Mouse (Mus musculus) kidney, embryonic 15.5 days (tissue): ENCODE measurements around the gene Mecp2. TPM values are rescaled to one million over a fixed set of nuclear protein-coding genes. Genes with fewer than 3 reads are reported as not detected.

Experiments used
- ATAC-seq: fragments of 200-750 bp; cut with Nextera tagmentation; replicated peaks from 2 replicates; pipeline ENCODE4 v1.8.0; 2017; ENCODE audit warnings: moderate TSS enrichment; ENCODE audit not compliant: low FRiP score
- H3K27ac ChIP-seq: fragments of 300-500 bp; sonication (generic); 2 replicates; pipeline ENCODE4 v1.5.1; 2015; ENCODE audit warnings: mild to moderate bottlenecking, inconsistent platforms
- H3K27me3 ChIP-seq: fragments of 300-500 bp; sonication (generic); 2 replicates; pipeline ENCODE4 v1.6.1; 2015; ENCODE audit warnings: inconsistent platforms
- H3K36me3 ChIP-seq: fragments of 300-500 bp; sonication (generic); 2 replicates; pipeline ENCODE4 v1.6.1; 2015; ENCODE audit warnings: inconsistent platforms
- H3K4me1 ChIP-seq: fragments of 300-500 bp; sonication (generic); 2 replicates; pipeline ENCODE4 v1.6.1; 2015; ENCODE audit warnings: inconsistent platforms
- H3K4me2 ChIP-seq: fragments of 300-500 bp; sonication (generic); 2 replicates; pipeline ENCODE4 v1.6.1; 2015; ENCODE audit warnings: moderate library complexity, mild to moderate bottlenecking, inconsistent platforms
- H3K4me3 ChIP-seq: fragments of 300-500 bp; sonication (generic); replicated peaks from 2 replicates; pipeline ENCODE4 v1.5.1; 2015; ENCODE audit warnings: mild to moderate bottlenecking, inconsistent platforms
- H3K9ac ChIP-seq: fragments of 300-500 bp; sonication (generic); 2 replicates; pipeline ENCODE4 v1.6.1; 2015; ENCODE audit warnings: mild to moderate bottlenecking, inconsistent platforms
- H3K9me3 ChIP-seq: fragments of 300-500 bp; sonication (generic); replicated peaks from 2 replicates; pipeline ENCODE4 v1.6.1; 2016; ENCODE audit warnings: inconsistent platforms
- WGBS: fragments of 180-500 bp; shearing (Covaris S2); methylation state at CpG from one replicate; pipeline ENCODE4 v1.1.7; 2015; ENCODE audit warnings: mixed read lengths; 5-methylcytosine and 5-hydroxymethylcytosine counted together
- polyA plus RNA-seq: library from polyadenylated mRNA; unstranded; fragments of >200 nt; fragmentation: Nextera tagmentation; extraction: Ambion mirVana; gene quantifications from 2 replicates; pipeline ENCODE4 v1.2.1, GENCODE M21; 2015

The Mecp2 gene
- polyA plus RNA-seq, 1 experiment from 2014 or later: 12.1 TPM

DNA sequence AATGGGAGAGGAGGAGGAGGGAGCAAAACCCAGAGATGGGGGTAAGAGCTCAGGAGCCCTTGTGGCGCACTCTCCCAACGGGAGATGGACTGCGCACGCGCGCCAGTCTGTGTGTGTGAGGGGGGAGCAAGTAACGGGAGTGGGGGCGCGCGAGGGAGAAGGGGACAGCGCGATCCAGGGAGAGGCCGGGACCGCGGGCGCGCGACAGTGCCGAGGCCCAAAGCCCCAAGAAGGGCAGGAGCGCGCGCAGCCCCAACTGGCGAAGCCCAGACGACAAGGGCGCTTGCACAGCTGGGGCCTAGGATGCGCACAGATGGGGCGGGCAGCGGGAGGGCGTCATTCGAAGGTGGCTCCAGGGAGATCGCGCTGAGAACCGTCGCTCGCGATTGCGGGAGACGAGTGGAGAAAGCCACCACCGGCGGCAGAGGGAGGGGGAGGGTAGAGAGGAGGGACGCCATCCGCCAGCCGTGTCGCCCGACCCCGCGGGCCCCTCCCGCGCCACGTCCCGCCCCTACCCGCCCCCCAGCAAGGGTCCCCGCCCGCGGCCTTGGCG lies 50.1 kb downstream of the Mecp2 start:
- peaks cover 19% of the 10 kb centered on the region for H3K27me3 ChIP-seq
- peak overlapping the region; percentile 63 for H3K4me3 ChIP-seq
- ATAC-seq: peak; percentile 81
- no peaks in the 10 kb centered on the region for H3K9me3 ChIP-seq
- peak overlapping the region; percentile 73 for H3K9ac ChIP-seq
- no peaks in the 10 kb centered on the region for H3K36me3 ChIP-seq
- H3K4me1 ChIP-seq: peaks cover 3% of the 10 kb centered on the region; the same call in 1 of the 2 replicates
- H3K27ac ChIP-seq: peak overlapping the region; percentile 95
- H3K4me2 ChIP-seq: peak overlapping the region; percentile 61
- WGBS: 20% methylated on average over 37 of the region's 56 CpGs

DNA sequence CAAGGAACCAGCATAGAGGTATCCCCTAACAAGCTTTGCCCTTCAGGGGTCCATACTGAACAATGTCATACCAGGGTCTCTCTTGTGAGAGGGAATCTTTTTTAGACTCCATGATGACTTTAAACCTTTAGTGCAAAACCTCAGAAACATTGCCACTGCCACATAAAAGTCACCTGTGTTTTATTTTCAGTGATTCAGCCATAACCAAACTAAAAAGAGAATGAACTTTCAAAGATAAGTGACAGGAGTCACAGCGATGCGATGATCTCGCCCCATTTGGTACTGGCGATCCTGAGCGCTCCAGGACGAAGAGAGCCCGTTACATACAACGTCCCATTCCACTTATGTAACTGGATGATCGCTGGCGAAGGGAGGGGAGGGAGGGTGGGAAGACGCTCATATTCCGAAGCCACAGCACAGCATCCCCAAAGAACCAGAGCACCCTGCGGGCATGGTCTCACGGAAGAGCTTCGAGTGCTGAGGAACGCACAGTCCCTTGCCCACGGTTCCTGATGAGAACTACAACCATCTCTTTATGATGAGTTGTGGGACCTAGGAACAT lies 50.8 kb downstream of the Mecp2 start:
- peak overlapping the region; percentile 73 for H3K9ac ChIP-seq
- H3K4me3 ChIP-seq: peak overlapping the region; percentile 63
- peaks cover 3% of the 10 kb centered on the region; the same call in 1 of the 2 replicates for H3K4me1 ChIP-seq
- peaks cover 19% of the 10 kb centered on the region; the same call in 1 of the 2 replicates for H3K27me3 ChIP-seq
- 19% methylated on average over 17 of the region's 17 CpGs for WGBS
- peak overlapping the region; percentile 95 for H3K27ac ChIP-seq
- H3K36me3 ChIP-seq: 0 out of 2 replicates have a peak, but pooled peaks cover 1% of the 10 kb centered on the region
- no peak for ATAC-seq
- no peaks in the 10 kb centered on the region for H3K9me3 ChIP-seq
- H3K4me2 ChIP-seq: peak overlapping the region; percentile 61

GRCm38 (mm10) chrX:74070794-74071193 lies 64.4 kb downstream of the Mecp2 start:
- H3K9ac ChIP-seq: no peak overlapping the region
- H3K27ac ChIP-seq: no peak overlapping the region
- no peak for ATAC-seq
- 0 out of 2 replicates have a peak, but pooled peaks cover 4% of the 10 kb centered on the region for H3K27me3 ChIP-seq
- no peak overlapping the region for H3K4me3 ChIP-seq
- H3K4me1 ChIP-seq: no peaks in the 10 kb centered on the region
- peaks cover 8% of the 10 kb centered on the region; the same call in 1 of the 2 replicates for H3K36me3 ChIP-seq
- H3K4me2 ChIP-seq: no peak overlapping the region
- H3K9me3 ChIP-seq: no peaks in the 10 kb centered on the region

- Histone ChIP-seq H3K27me3 (no peaks in the 10 kb centered on the region), H3K4me2 (no peak overlapping the region), H3K4me1 (no peaks in the 10 kb centered on the region), H3K4me3 (no peak overlapping the region), H3K9ac (no peak overlapping the region), H3K36me3 (peaks cover 5% of the 10 kb centered on the region; the same call in 1 of the 2 replicates), H3K9me3 (no peaks in the 10 kb centered on the region), H3K27ac (no peak overlapping the region)
- 84% methylated on average over 9 of the region's 9 CpGs for WGBS
- ATAC-seq: no peak
Observed at GRCm38 (mm10) chrX:74067891-74068290, 67.3 kb downstream of the Mecp2 start.

DNA sequence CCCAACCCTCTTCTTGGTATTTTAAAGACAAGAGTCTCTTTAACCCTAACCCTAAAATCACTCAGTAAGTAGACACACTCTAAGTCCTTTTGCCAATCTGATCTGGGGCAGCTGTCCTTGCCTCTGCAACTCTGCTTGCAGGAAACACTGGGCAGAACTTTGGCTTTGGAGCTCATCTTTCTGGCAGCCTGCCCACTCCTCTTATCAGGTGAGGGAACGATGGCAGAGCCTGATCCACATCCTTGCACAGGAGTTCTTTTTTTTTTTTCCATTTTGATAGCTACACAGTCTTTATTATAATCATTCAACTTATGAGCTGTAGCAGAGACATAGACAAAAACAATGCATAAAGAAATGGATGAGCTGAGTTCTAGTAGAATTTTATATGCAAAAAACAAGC lies 90.1 kb downstream of the Mecp2 start:
- Histone ChIP-seq H3K4me2 (no peak overlapping the region), H3K9ac (no peak overlapping the region), H3K4me1 (no peaks in the 10 kb centered on the region), H3K27ac (no peak overlapping the region), H3K4me3 (no peak overlapping the region), H3K36me3 (no peaks in the 10 kb centered on the region), H3K27me3 (peaks cover 9% of the 10 kb centered on the region), H3K9me3 (no peaks in the 10 kb centered on the region)
- 73% methylated on average over 1 of the region's 1 CpGs for WGBS
- no peak for ATAC-seq

DNA sequence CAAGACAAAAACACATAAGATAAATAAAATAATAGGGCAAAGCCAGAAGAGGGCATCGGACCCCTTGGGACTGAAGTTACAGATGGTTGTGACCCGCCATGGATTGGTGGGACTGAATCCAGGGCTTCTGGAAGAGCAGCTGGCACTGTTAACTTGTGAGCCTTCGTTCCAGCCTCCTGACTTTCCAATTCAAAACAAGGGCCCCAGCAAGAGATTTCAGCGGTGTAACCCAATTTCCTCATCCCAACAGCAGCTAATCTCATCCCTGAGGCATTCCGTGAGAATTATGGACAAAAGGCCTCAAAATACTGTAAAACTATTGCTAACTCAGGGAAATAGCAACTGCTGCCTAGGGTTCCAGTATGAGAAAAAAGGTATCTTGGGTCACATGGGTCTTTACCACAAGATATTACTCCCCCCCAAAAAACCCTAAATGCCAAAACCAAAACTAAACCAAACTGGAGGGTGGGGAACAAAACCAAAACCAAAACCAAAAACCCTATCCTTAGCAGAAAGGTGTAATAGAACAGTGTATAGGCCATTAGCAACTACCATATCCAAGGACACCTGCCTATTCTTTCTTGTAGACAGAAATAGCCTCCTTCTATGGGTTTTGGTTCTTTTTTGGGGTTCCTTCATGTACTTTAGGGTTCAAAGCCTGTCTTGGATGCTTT lies 97.3 kb downstream of the Mecp2 start:
- no peak for ATAC-seq
- Histone ChIP-seq H3K4me2 (no peak overlapping the region), H3K27me3 (peaks cover 5% of the 10 kb centered on the region), H3K27ac (no peak overlapping the region), H3K4me1 (no peaks in the 10 kb centered on the region), H3K9me3 (no peaks in the 10 kb centered on the region), H3K4me3 (no peak overlapping the region), H3K9ac (no peak overlapping the region), H3K36me3 (peaks cover 32% of the 10 kb centered on the region)
- 84% methylated on average over 5 of the region's 5 CpGs for WGBS

- Histone ChIP-seq H3K4me3 (no peak overlapping the region), H3K9ac (no peak overlapping the region), H3K27ac (no peak overlapping the region), H3K4me1 (no peaks in the 10 kb centered on the region), H3K4me2 (no peak overlapping the region), H3K27me3 (peaks cover 36% of the 10 kb centered on the region), H3K36me3 (peaks cover 11% of the 10 kb centered on the region; the same call in 1 of the 2 replicates), H3K9me3 (no peaks in the 10 kb centered on the region)
- ATAC-seq: no peak
- 48% methylated on average over 1 of the region's 1 CpGs for WGBS
Observed at GRCm38 (mm10) chrX:74030000-74030399, 105.2 kb downstream of the Mecp2 start.

DNA sequence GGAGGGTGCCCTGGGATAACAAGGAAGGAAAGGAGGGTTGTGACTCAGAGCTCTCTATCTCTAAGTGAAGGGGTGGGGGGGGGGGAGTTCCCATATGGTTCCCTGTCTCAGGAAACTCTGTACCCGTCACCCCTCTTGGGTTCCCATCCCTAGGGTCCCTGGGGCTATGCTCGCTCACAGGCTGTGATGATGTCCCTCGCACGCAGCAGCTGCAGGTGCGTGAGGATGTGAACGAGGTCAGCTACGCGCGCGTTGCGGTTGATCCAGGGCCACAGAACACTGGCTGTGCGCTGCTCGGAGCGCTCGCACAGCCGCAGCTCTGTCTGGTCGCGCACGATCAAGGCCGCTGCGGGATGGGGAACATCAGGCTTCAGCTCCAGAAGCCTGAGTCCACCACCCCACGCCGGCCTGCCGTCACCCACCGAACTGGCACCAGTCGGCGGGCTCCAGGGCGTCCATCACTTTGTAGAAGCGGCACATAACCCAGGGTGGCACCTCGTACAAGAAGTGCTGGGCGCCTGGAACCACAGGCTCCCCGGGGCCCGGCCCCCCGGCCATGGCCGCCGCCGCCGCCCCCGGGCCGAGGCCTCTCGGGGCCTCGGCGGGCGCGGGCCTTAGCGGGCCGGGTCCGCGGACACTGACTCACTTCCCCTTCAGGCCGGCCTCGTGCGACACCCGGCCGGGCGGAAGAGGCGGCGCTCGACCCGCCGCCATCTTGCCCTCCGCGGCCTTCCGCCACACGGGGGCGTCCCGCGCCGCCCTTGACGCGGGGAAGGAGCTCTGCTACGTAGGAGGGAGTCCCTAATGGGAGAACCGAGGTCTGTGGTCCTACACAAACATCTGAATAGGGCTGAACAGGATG lies 111.7 kb downstream of the Mecp2 start, which contains the start of gene Irak1:
TSS of gene Irak1 (minus strand) at position 731 of the 862 bp plus-strand sequence.
- peak within 1 kb of the TSS; percentile 63 for H3K4me2 ChIP-seq
- H3K27ac ChIP-seq: peak within 1 kb of the TSS; percentile 88
- H3K36me3 ChIP-seq: peaks cover 26% of the 10 kb centered on the region
- H3K9me3 ChIP-seq: no peaks in the 10 kb centered on the region
- peaks cover 29% of the 10 kb centered on the region for H3K27me3 ChIP-seq
- H3K9ac ChIP-seq: peak within 1 kb of the TSS; percentile 79
- peak within 1 kb of the TSS; percentile 68 for H3K4me3 ChIP-seq
- 20% methylated on average over 63 of the region's 72 CpGs for WGBS
- peaks cover 10% of the 10 kb centered on the region for H3K4me1 ChIP-seq
- ATAC-seq: peak; percentile 91

DNA sequence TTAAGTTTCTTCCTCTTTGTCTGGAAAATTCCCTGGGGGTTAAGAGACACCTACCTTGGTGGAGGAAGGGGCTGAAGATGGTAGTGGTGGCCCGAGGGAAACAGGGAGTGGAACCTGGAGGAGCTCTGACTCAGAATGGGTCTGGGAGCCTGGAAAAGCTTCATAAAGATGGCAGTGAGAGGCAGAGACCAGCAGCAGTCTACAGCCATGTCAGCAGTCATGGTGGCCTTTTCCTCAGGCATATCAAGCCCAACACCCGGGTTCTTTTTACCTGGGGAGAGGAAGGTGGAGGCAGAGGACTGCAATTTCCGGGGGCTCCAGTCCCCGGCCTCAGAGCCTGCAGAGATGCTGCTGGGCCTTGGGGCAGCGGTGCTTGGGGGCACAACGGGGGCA lies 112.4 kb downstream of the Mecp2 start:
- peak overlapping the region; percentile 68 for H3K4me3 ChIP-seq
- peak overlapping the region; percentile 63 for H3K4me2 ChIP-seq
- 0 out of 2 replicates have a peak overlapping the region, but pooled peaks have one; percentile 88 for H3K27ac ChIP-seq
- no peaks in the 10 kb centered on the region for H3K9me3 ChIP-seq
- H3K27me3 ChIP-seq: peaks cover 27% of the 10 kb centered on the region; the same call in 1 of the 2 replicates
- peak overlapping the region; percentile 79 for H3K9ac ChIP-seq
- H3K4me1 ChIP-seq: peaks cover 10% of the 10 kb centered on the region
- H3K36me3 ChIP-seq: peaks cover 31% of the 10 kb centered on the region
- WGBS: 29% methylated on average over 5 of the region's 6 CpGs
- no peak for ATAC-seq

- H3K4me1 ChIP-seq: no peaks in the 10 kb centered on the region
- 91% methylated on average over 1 of the region's 1 CpGs for WGBS
- H3K27ac ChIP-seq: no peak overlapping the region
- ATAC-seq: no peak
- H3K4me2 ChIP-seq: no peak overlapping the region
- no peaks in the 10 kb centered on the region for H3K9me3 ChIP-seq
- H3K27me3 ChIP-seq: 0 out of 2 replicates have a peak, but pooled peaks cover 2% of the 10 kb centered on the region
- H3K4me3 ChIP-seq: no peak overlapping the region
- H3K36me3 ChIP-seq: peaks cover 33% of the 10 kb centered on the region
- no peak overlapping the region for H3K9ac ChIP-seq
Observed at GRCm38 (mm10) chrX:74014597-74014996, 120.6 kb downstream of the Mecp2 start.

GRCm38 (mm10) chrX:74008063-74008462 lies 127.1 kb downstream of the Mecp2 start:
- no peaks in the 10 kb centered on the region for H3K4me1 ChIP-seq
- no peak overlapping the region for H3K9ac ChIP-seq
- H3K36me3 ChIP-seq: no peaks in the 10 kb centered on the region
- ATAC-seq: no peak
- no peak overlapping the region for H3K4me3 ChIP-seq
- H3K9me3 ChIP-seq: no peaks in the 10 kb centered on the region
- H3K27ac ChIP-seq: no peak overlapping the region
- 26% methylated on average over 8 of the region's 8 CpGs for WGBS
- H3K27me3 ChIP-seq: 0 out of 2 replicates have a peak, but pooled peaks cover 3% of the 10 kb centered on the region
- no peak overlapping the region for H3K4me2 ChIP-seq
